Mouse (Mus musculus): ENCODE results near the gene Upk3b.
A peak's percentile ranks its signal among the peaks of the same experiment; 100 is the strongest.

Upk3b gene

GRCm38 (mm10) chr5:136077001-136077550, 38.8 kb downstream of the Upk3b start:
- no peak for DNase-seq

- DNase-seq: no peak
Measured at GRCm38 (mm10) chr5:136078136-136078535, 39.8 kb downstream of the Upk3b start.

- DNase-seq: no peak
Measured at GRCm38 (mm10) chr5:136082345-136082744, 44.0 kb downstream of the Upk3b start.

- peak; percentile 96 for DNase-seq
Measured at GRCm38 (mm10) chr5:136083669-136084107, 45.4 kb downstream of the Upk3b start, which contains the start of gene Rasa4. Rasa4 (plus strand) TSS chr5:136083916.

GRCm38 (mm10) chr5:136084144-136084881, 46.0 kb downstream of the Upk3b start:
- peak; percentile 34 for DNase-seq

GRCm38 (mm10) chr5:136084891-136085651, 46.8 kb downstream of the Upk3b start:
- peak; percentile 57 for DNase-seq

GRCm38 (mm10) chr5:136086290-136086689, 48.0 kb downstream of the Upk3b start:
- DNase-seq: no peak

- DNase-seq: peak; percentile 53
Measured at GRCm38 (mm10) chr5:136088821-136089575, 50.7 kb downstream of the Upk3b start.

- no peak for DNase-seq
Measured at GRCm38 (mm10) chr5:136091927-136092326, 53.6 kb downstream of the Upk3b start.

GRCm38 (mm10) chr5:136094249-136095010, 56.1 kb downstream of the Upk3b start:
- DNase-seq: no peak

- no peak for DNase-seq
Measured at GRCm38 (mm10) chr5:136095089-136095488, 56.8 kb downstream of the Upk3b start.
